Mouse (Mus musculus) neural tube, embryonic 13.5 days (tissue): ENCODE measurements around the gene Exosc2. TPM values are rescaled to one million over a fixed set of nuclear protein-coding genes. Genes with fewer than 3 reads are reported as not detected.

Experiments
- polyA plus RNA-seq: library from polyadenylated mRNA; unstranded; fragments of >200 nt; fragmentation: Nextera tagmentation; extraction: Ambion mirVana; gene quantifications from 2 replicates; pipeline ENCODE4 v1.2.1, GENCODE M21; 2015

Exosc2 gene
- polyA plus RNA-seq, 1 experiment from 2014 or later = 42.6 TPM

Other genes with a start within 250 kb of the Exosc2 start
- gene Ass1, start 200.5 kb upstream of the Exosc2 start, polyA plus RNA-seq = 12.5 and 14.8 TPM in 2 replicates
- 64.2 and 70.8 TPM in 2 replicates for gene Fubp3, start 98.1 kb upstream of the Exosc2 start, polyA plus RNA-seq
- gene Prdm12, start 30.7 kb upstream of the Exosc2 start, polyA plus RNA-seq = 36.4 and 45.9 TPM in 2 replicates
- gene Abl1, start 17.7 kb downstream of the Exosc2 start, polyA plus RNA-seq = 19.3 and 21.6 TPM in 2 replicates
- gene Qrfp, start 139.9 kb downstream of the Exosc2 start, polyA plus RNA-seq = 0.13 TPM in 1 of 2 replicates, not detected in the other
- 2.8 and 3.1 TPM in 2 replicates for gene Fibcd1, start 175.3 kb downstream of the Exosc2 start, polyA plus RNA-seq
- 5.3 and 5.7 TPM in 2 replicates for gene Lamc3, start 216.6 kb downstream of the Exosc2 start, polyA plus RNA-seq